8 mouse cellular contexts compared by ENCODE assay signal in the genomic region with DNA sequence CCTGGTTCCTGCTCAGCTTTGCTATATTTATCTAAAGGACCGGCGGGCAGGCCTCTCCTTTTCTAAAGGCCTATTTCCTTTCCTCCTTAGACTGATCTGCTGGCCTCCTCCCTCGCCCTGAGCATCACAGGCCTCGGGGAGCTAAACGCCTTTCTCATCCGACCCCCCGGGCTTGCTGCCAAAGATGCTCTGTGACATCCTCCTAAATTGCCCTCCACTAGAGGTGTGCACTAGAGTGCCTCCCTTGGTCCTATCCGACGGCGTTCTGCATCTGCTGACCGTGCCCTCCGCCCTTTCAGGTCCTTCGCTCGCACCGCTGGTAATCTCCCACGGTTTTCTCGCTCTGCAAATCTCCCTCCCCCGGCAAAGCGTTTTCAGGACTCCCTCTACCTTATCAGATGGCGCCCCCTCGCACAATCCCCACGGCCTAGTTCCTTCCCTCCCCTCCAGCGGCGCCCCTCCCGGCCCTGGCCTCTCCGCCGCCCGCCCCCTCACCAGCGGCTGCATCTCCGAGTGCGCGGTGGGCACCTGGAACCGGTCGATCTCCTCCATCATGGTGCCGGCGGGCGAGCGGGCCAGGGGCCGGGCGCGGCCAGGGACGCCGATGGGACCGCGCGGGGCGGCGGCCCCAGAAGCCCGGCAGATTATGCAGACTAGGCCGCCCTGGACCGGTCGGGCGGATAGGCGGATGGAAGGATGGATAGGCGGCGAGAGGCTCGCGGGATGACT. TPM values are rescaled to one million over a fixed set of nuclear protein-coding genes. Genes with fewer than 3 reads are reported as not detected.
A peak's percentile ranks its signal among the peaks of the same experiment; 100 is the strongest.
DNase-seq lines count a peak whose midpoint lies in the region; ATAC-seq and TF ChIP-seq lines count a peak whose summit lies in the region.

No protein-coding gene starts in this region.

- WGBS in embryonic facial prominence, embryonic 10.5 days: under 1% methylated on average over 58 of the region's 58 CpGs
- under 1% methylated on average over 55 of the region's 58 CpGs for WGBS in heart, embryonic 14.5 days
- 1% methylated on average over 58 of the region's 58 CpGs for WGBS in lung, embryonic 15.5 days

- in situ Hi-C loops in Patski (cut with MboI; ENCODE audit: low pct_unique_long_range_greater_than_20kb): loop anchor here (5.0 kb wide), 1 partner anchor 43 kb away; no protein-coding TSS in a partner anchor

- no peak for TF ChIP-seq CTCF in Patski (IDR thresholded peaks at IDR 0.05)

- H3K9ac ChIP-seq in heart, embryonic 14.5 days (ENCODE audit: low read length): peak overlapping the region; percentile 80
- H3K9ac ChIP-seq in lung, embryonic 15.5 days: peak overlapping the region; percentile 65

- peak; percentile 33 for ATAC-seq in Patski
- peak; percentile 2 for ATAC-seq in heart, embryonic 14.5 days (ENCODE audit: insufficient number of reproducible peaks, insufficient read depth, low FRiP score, low read depth)
- peak; percentile 4; the same call in 1 of the 2 replicates for ATAC-seq in lung, embryonic 15.5 days (ENCODE audit: borderline replicate concordance, extremely low read depth, low FRiP score, low TSS enrichment)
- no peak for ATAC-seq in megakaryocyte progenitor cell, adult 5-6 weeks (replicated peaks; ENCODE audit: poor library complexity)

- DNase-seq in CD8-positive naive resting alpha-beta T cell, adult 2 months (ENCODE audit: low read depth in 2 of 2, low spot score in 2 of 2): peak; percentile 24 to 44
- DNase-seq in Patski (ENCODE audit: low read depth, low spot score): no peak
- no peak for DNase-seq in embryonic facial prominence, embryonic 10.5 days (ENCODE audit: low spot score)
- peak; percentile 53 to 72 for DNase-seq in kidney, postnatal 25 days
- DNase-seq in right cerebral cortex, postnatal 14 days: peak; percentile 65

- H3K27ac ChIP-seq in embryonic facial prominence, embryonic 10.5 days (replicated peaks): peak overlapping the region; percentile 78
- H3K27ac ChIP-seq in heart, embryonic 14.5 days (replicated peaks in 1 of 2; ENCODE audit: control insufficient read depth in 1 of 2, insufficient read depth in 1 of 2, low read depth in 2 of 2, low read length in 2 of 2): peak overlapping the region in 1 of 2 experiments; percentile 57; a peak in 2 of 4 replicates
- H3K27ac ChIP-seq in lung, embryonic 15.5 days: peak overlapping the region; percentile 46

- POLR2A ChIA-PET in Patski (lab: Charles Lee): no interaction called here

- H3K27me3 ChIP-seq in Patski: no peaks in the 10 kb centered on the region
- peaks cover 38% of the 10 kb centered on the region for H3K27me3 ChIP-seq in embryonic facial prominence, embryonic 10.5 days (replicated peaks; ENCODE audit: low read depth, poor library complexity, severe bottlenecking)
- H3K27me3 ChIP-seq in heart, embryonic 14.5 days (ENCODE audit: control insufficient read depth, insufficient read depth, low read length): peaks cover 8% of the 10 kb centered on the region; the same call in 1 of the 2 replicates
- peaks cover 4% of the 10 kb centered on the region; the same call in 1 of the 2 replicates for H3K27me3 ChIP-seq in lung, embryonic 15.5 days

- CTCF ChIA-PET in Patski (lab: Charles Lee): interaction anchor here (0.8 to 2.0 kb wide), 3 partner anchors 16 to 98 kb away, joined by 3 to 4 read pairs (median 4); no protein-coding TSS in a partner anchor

- H3K4me1 ChIP-seq in embryonic facial prominence, embryonic 10.5 days: peaks cover 34% of the 10 kb centered on the region
- H3K4me1 ChIP-seq in heart, embryonic 14.5 days (ENCODE audit: control insufficient read depth in 2 of 2, insufficient read depth in 2 of 2, low read length in 2 of 2): peaks cover 13 to 17% of the 10 kb centered on the region in 2 experiments
- H3K4me1 ChIP-seq in lung, embryonic 15.5 days: peaks cover 16% of the 10 kb centered on the region

- H3K36me3 ChIP-seq in embryonic facial prominence, embryonic 10.5 days (replicated peaks): no peaks in the 10 kb centered on the region
- no peaks in the 10 kb centered on the region for H3K36me3 ChIP-seq in heart, embryonic 14.5 days (ENCODE audit: control insufficient read depth, insufficient read depth, low read length)
- H3K36me3 ChIP-seq in lung, embryonic 15.5 days: no peaks in the 10 kb centered on the region

- H3K9me3 ChIP-seq in embryonic facial prominence, embryonic 10.5 days: no peaks in the 10 kb centered on the region
- no peaks in the 10 kb centered on the region for H3K9me3 ChIP-seq in heart, embryonic 14.5 days (ENCODE audit: control insufficient read depth, low read length)
- H3K9me3 ChIP-seq in lung, embryonic 15.5 days: no peaks in the 10 kb centered on the region

- H3K4me2 ChIP-seq in heart, embryonic 14.5 days (ENCODE audit: low read length): peak overlapping the region; percentile 94
- peak overlapping the region; percentile 97 for H3K4me2 ChIP-seq in lung, embryonic 15.5 days

- H3K4me3 ChIP-seq in embryonic facial prominence, embryonic 10.5 days: peak overlapping the region; percentile 81
- H3K4me3 ChIP-seq in heart, embryonic 14.5 days (ENCODE audit: control insufficient read depth in 1 of 2, insufficient read depth in 1 of 2, low read depth in 1 of 2, low read length in 2 of 2): peak overlapping the region; percentile 77 to 87
- H3K4me3 ChIP-seq in lung, embryonic 15.5 days: peak overlapping the region; percentile 84

RNA-seq across cellular contexts. Expression of a gene that starts 0.5 kb away (rescaled TPM):
- 19.3 TPM for polyA plus RNA-seq in Patski (2021)
- 2.0 and 2.6 TPM in 2 replicates for polyA plus RNA-seq in embryonic facial prominence, embryonic 10.5 days (2016; fragmentation: Nextera tagmentation; extraction: Ambion mirVana)
- 2.9 TPM in 2 replicates for polyA plus RNA-seq in heart, embryonic 14.5 days (2014; fragmentation: Nextera tagmentation; extraction: Ambion mirVana)
- 2.0 and 2.2 TPM in 2 replicates for polyA plus RNA-seq in lung, embryonic 15.5 days (2015; fragmentation: Nextera tagmentation; extraction: Ambion mirVana)
- total RNA-seq in megakaryocyte progenitor cell, adult 5-6 weeks (2015): 0.98 and 1.1 TPM in 2 replicates
- total RNA-seq in megakaryocyte progenitor cell, adult 5-6 weeks (2017): 0.33 and 4.1 TPM in 2 replicates

RNA-seq across cellular contexts. Expression of a gene that starts 0.7 kb away (rescaled TPM):
- polyA plus RNA-seq in Patski (2021): 0.40 TPM
- polyA plus RNA-seq in embryonic facial prominence, embryonic 10.5 days (2016; fragmentation: Nextera tagmentation; extraction: Ambion mirVana): 1.3 and 1.8 TPM in 2 replicates
- polyA plus RNA-seq in heart, embryonic 14.5 days (2014; fragmentation: Nextera tagmentation; extraction: Ambion mirVana): 1.6 and 1.8 TPM in 2 replicates
- 2.9 and 3.3 TPM in 2 replicates for polyA plus RNA-seq in lung, embryonic 15.5 days (2015; fragmentation: Nextera tagmentation; extraction: Ambion mirVana)
- 0.44 TPM in 1 of 2 replicates, not detected in the other for total RNA-seq in megakaryocyte progenitor cell, adult 5-6 weeks (2015)
- not detected in 2 replicates for total RNA-seq in megakaryocyte progenitor cell, adult 5-6 weeks (2017)

RNA-seq across cellular contexts. Expression of a gene that starts 51.7 kb away (rescaled TPM):
- 0.21 TPM for polyA plus RNA-seq in Patski (2021)
- polyA plus RNA-seq in embryonic facial prominence, embryonic 10.5 days (2016; fragmentation: Nextera tagmentation; extraction: Ambion mirVana): 5.3 and 6.1 TPM in 2 replicates
- 0.30 TPM in 1 of 2 replicates, not detected in the other for polyA plus RNA-seq in heart, embryonic 14.5 days (2014; fragmentation: Nextera tagmentation; extraction: Ambion mirVana)
- 6.4 and 7.3 TPM in 2 replicates for polyA plus RNA-seq in lung, embryonic 15.5 days (2015; fragmentation: Nextera tagmentation; extraction: Ambion mirVana)
- total RNA-seq in megakaryocyte progenitor cell, adult 5-6 weeks (2015): not detected in 2 replicates
- total RNA-seq in megakaryocyte progenitor cell, adult 5-6 weeks (2017): not detected in 2 replicates

Comparison
In these comparisons a context has a peak if more than half of its experiments do, and no peak if none do; other contexts are left out.
1. DNase-seq: peak in CD8-positive naive resting alpha-beta T cell, adult 2 months (2 of 2), kidney, postnatal 25 days (2 of 2) and right cerebral cortex, postnatal 14 days (single experiment); none in Patski (single experiment) and embryonic facial prominence, embryonic 10.5 days (single experiment).
2. Peak in every context shown above with its lines, with median percentiles within 50 percentile points of each other: H3K4me3 ChIP-seq.